Mouse (Mus musculus) common myeloid progenitor, adult 5-6 weeks (primary cell): ENCODE measurements around the gene Heatr5a. TPM values are rescaled to one million over a fixed set of nuclear protein-coding genes. Genes with fewer than 3 reads are reported as not detected.

Experiments
- ATAC-seq: replicated peaks from 2 replicates; pipeline ENCODE4 v1.8.0; 2016; ENCODE audit warnings: low read depth, mild to moderate bottlenecking, moderate TSS enrichment, inconsistent platforms; ENCODE audit not compliant: poor library complexity, severe bottlenecking
- total RNA-seq: library from RNA; stranded (forward); fragments of 200-1000, 187-1606 nt; gene quantifications from 2 replicates; pipeline ENCODE4 v1.2.3, GENCODE M21; 2017

Heatr5a gene
- total RNA-seq, 1 experiment from 2014 or later, result 62.1 TPM

GRCm38 (mm10) chr12:51972269-51973065 is 1.3 kb upstream of the Heatr5a start:
- no peak for ATAC-seq

GRCm38 (mm10) chr12:51970352-51971069 is 610 bp downstream of the Heatr5a start:
- peak; percentile 30 for ATAC-seq

GRCm38 (mm10) chr12:51969876-51970275 is 1.2 kb downstream of the Heatr5a start:
- 0 out of 2 replicates have a peak, but pooled peaks have one; percentile 11 for ATAC-seq

GRCm38 (mm10) chr12:51969092-51969491 is 2.0 kb downstream of the Heatr5a start:
- no peak for ATAC-seq

GRCm38 (mm10) chr12:51967915-51968595 is 3.1 kb downstream of the Heatr5a start:
- peak; percentile 47 for ATAC-seq

- ATAC-seq, result no peak
Observed at GRCm38 (mm10) chr12:51957626-51958025, 13.5 kb downstream of the Heatr5a start.

- no peak for ATAC-seq
Observed at GRCm38 (mm10) chr12:51952309-51952708, 18.8 kb downstream of the Heatr5a start.

GRCm38 (mm10) chr12:51947498-51947945 is 23.6 kb downstream of the Heatr5a start:
- ATAC-seq, result no peak

GRCm38 (mm10) chr12:51945331-51945730 is 25.8 kb downstream of the Heatr5a start:
- no peak for ATAC-seq

GRCm38 (mm10) chr12:51939848-51940247 is 31.3 kb downstream of the Heatr5a start:
- ATAC-seq, result no peak

GRCm38 (mm10) chr12:51937938-51938337 is 33.2 kb downstream of the Heatr5a start:
- no peak for ATAC-seq

GRCm38 (mm10) chr12:51929630-51930029 is 41.5 kb downstream of the Heatr5a start:
- no peak for ATAC-seq

- ATAC-seq, result no peak
Observed at GRCm38 (mm10) chr12:51917191-51917590, 53.9 kb downstream of the Heatr5a start.

GRCm38 (mm10) chr12:51914903-51915670 is 56.0 kb downstream of the Heatr5a start:
- no peak for ATAC-seq

GRCm38 (mm10) chr12:51909202-51909601 is 61.9 kb downstream of the Heatr5a start:
- ATAC-seq, result no peak

GRCm38 (mm10) chr12:51907543-51907942 is 63.6 kb downstream of the Heatr5a start:
- ATAC-seq, result no peak

- ATAC-seq, result no peak
Observed at GRCm38 (mm10) chr12:51900551-51900950, 70.6 kb downstream of the Heatr5a start.

GRCm38 (mm10) chr12:51896901-51897300 is 74.2 kb downstream of the Heatr5a start:
- no peak for ATAC-seq

GRCm38 (mm10) chr12:51888609-51889008 is 82.5 kb downstream of the Heatr5a start:
- 0 out of 2 replicates have a peak, but pooled peaks have one; percentile 23 for ATAC-seq
